Mouse (Mus musculus) C2C12 (cell line): ENCODE data around the gene Mthfr. TPM values are rescaled to one million over a fixed set of nuclear protein-coding genes. Genes with fewer than 3 reads are reported as not detected.

Experiments used
- H3K27me3 ChIP-seq: one replicate; pipeline ENCODE4 v1.6.1; 2011; ENCODE audit not compliant: control insufficient read depth, insufficient read depth, insufficient read length
- H3K36me3 ChIP-seq: one replicate; pipeline ENCODE4 v1.6.1; 2011; ENCODE audit not compliant: control insufficient read depth, insufficient read depth
- H3K4me3 ChIP-seq: one replicate; pipeline ENCODE4 v1.5.1; 2011; ENCODE audit warnings: mild to moderate bottlenecking, control low read depth; ENCODE audit not compliant: poor library complexity, insufficient read depth, severe bottlenecking
- H3K79me2 ChIP-seq: one replicate; pipeline ENCODE4 v1.6.1; 2011; ENCODE audit not compliant: control insufficient read depth, insufficient read depth
- H3K79me3 ChIP-seq: one replicate; pipeline ENCODE4 v1.6.1; 2011; ENCODE audit warnings: low read depth, control low read depth
- H3ac ChIP-seq: one replicate; pipeline ENCODE3; 2011; ENCODE audit warnings: low read depth; ENCODE audit not compliant: control insufficient read depth, insufficient read length
- CEBPB ChIP-seq: IDR thresholded peaks from one replicate; pipeline ENCODE4 v1.6.1; 2011; ENCODE audit warnings: low read depth, mild to moderate bottlenecking, control low read depth, moderate library complexity
- CTCF ChIP-seq: IDR thresholded peaks from one replicate; pipeline ENCODE4 v1.5.1; 2011; ENCODE audit not compliant: control insufficient read depth, insufficient read depth, insufficient read length
- FOSL1 ChIP-seq: IDR thresholded peaks from one replicate; pipeline ENCODE4 v1.8.0; 2011; ENCODE audit warnings: mild to moderate bottlenecking, low read length; ENCODE audit not compliant: poor library complexity, insufficient read depth, severe bottlenecking
- MAX ChIP-seq: IDR thresholded peaks from one replicate; pipeline ENCODE4 v1.6.1; 2011; ENCODE audit warnings: mild to moderate bottlenecking, control low read depth
- MYOD1 ChIP-seq: IDR thresholded peaks from one replicate; pipeline ENCODE4 v1.6.1; 2011; ENCODE audit warnings: low read depth; ENCODE audit not compliant: control insufficient read depth, insufficient read length
- MYOG ChIP-seq: IDR thresholded peaks from one replicate; pipeline ENCODE4 v1.6.1; 2011; ENCODE audit not compliant: control insufficient read depth, insufficient read length; ENCODE audit errors: extremely low read depth
- USF1 ChIP-seq: IDR thresholded peaks from one replicate; pipeline ENCODE4 v1.6.1; 2011; ENCODE audit warnings: low read depth, mild to moderate bottlenecking, control low read depth, moderate library complexity
- polyA plus RNA-seq: library from polyadenylated mRNA; unstranded; fragments of >200 nt; fragmentation: generic; extraction: Trizol; gene quantifications from one replicate; pipeline ENCODE4 v1.2.1, GENCODE M21; 2012; ENCODE audit warnings: missing spikeins

The Mthfr gene
- polyA plus RNA-seq, 1 experiment, result 16.1 TPM

DNA sequence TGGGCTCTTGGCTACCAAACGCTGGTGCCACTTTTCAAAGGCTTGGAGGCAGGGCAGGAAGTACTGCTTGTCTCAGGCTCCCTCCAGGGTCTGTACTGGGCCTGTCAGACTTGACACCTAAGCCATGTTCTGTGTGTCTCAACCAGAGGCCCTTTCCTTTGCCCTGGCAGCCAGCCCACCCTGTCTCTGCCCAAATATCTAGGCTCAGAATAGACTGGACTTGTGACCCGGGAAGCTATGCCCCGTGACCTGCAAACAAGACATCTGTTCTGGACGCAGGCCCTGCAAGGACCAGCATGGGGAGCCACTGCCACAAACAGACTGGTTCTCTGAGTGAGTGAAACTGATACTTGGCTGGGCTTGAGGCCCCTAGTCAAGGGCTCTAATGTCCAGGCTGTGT lies 17.9 kb downstream of the Mthfr start:
- H3K4me3 ChIP-seq, result no peak overlapping the region
- no peaks in the 10 kb centered on the region for H3K79me2 ChIP-seq
- no peak overlapping the region for H3ac ChIP-seq
- no peaks in the 10 kb centered on the region for H3K79me3 ChIP-seq
- H3K36me3 ChIP-seq, result peaks cover 35% of the 10 kb centered on the region
- H3K27me3 ChIP-seq, result no peaks in the 10 kb centered on the region
- TF ChIP-seq CTCF, result no peak
- TF ChIP-seq MAX, result no peak
- no peak for TF ChIP-seq MYOD1
- no peak for TF ChIP-seq FOSL1
- TF ChIP-seq CEBPB, result no peak
- no peak for TF ChIP-seq MYOG
- TF ChIP-seq USF1, result no peak

GRCm38 (mm10) chr4:148057661-148058209 lies 18.9 kb downstream of the Mthfr start:
- Histone ChIP-seq H3K79me3 (no peaks in the 10 kb centered on the region), H3K27me3 (no peaks in the 10 kb centered on the region), H3ac (no peak overlapping the region), H3K36me3 (peaks cover 35% of the 10 kb centered on the region), H3K4me3 (no peak overlapping the region), H3K79me2 (no peaks in the 10 kb centered on the region)
- TF ChIP-seq MYOD1, result no peak
- TF ChIP-seq MAX, result no peak
- TF ChIP-seq CEBPB, result no peak
- no peak for TF ChIP-seq FOSL1
- TF ChIP-seq USF1, result no peak
- no peak for TF ChIP-seq CTCF
- TF ChIP-seq MYOG, result no peak

- H3K4me3 ChIP-seq, result no peak overlapping the region
- TF ChIP-seq CTCF (no peak), MYOD1 (no peak), CEBPB (no peak), FOSL1 (no peak), MAX (no peak), MYOG (no peak), USF1 (no peak)
- peaks cover 31% of the 10 kb centered on the region for H3K36me3 ChIP-seq
- H3ac ChIP-seq, result no peak overlapping the region
- H3K79me3 ChIP-seq, result no peaks in the 10 kb centered on the region
- H3K27me3 ChIP-seq, result no peaks in the 10 kb centered on the region
- H3K79me2 ChIP-seq, result no peaks in the 10 kb centered on the region
Measured at GRCm38 (mm10) chr4:148058218-148058819, 19.4 kb downstream of the Mthfr start.

GRCm38 (mm10) chr4:148058993-148059392 lies 20.1 kb downstream of the Mthfr start:
- H3ac ChIP-seq, result no peak overlapping the region
- H3K4me3 ChIP-seq, result no peak overlapping the region
- H3K79me3 ChIP-seq, result no peaks in the 10 kb centered on the region
- no peak for TF ChIP-seq USF1
- no peak for TF ChIP-seq FOSL1
- H3K79me2 ChIP-seq, result no peaks in the 10 kb centered on the region
- H3K36me3 ChIP-seq, result peaks cover 29% of the 10 kb centered on the region
- no peaks in the 10 kb centered on the region for H3K27me3 ChIP-seq

DNA sequence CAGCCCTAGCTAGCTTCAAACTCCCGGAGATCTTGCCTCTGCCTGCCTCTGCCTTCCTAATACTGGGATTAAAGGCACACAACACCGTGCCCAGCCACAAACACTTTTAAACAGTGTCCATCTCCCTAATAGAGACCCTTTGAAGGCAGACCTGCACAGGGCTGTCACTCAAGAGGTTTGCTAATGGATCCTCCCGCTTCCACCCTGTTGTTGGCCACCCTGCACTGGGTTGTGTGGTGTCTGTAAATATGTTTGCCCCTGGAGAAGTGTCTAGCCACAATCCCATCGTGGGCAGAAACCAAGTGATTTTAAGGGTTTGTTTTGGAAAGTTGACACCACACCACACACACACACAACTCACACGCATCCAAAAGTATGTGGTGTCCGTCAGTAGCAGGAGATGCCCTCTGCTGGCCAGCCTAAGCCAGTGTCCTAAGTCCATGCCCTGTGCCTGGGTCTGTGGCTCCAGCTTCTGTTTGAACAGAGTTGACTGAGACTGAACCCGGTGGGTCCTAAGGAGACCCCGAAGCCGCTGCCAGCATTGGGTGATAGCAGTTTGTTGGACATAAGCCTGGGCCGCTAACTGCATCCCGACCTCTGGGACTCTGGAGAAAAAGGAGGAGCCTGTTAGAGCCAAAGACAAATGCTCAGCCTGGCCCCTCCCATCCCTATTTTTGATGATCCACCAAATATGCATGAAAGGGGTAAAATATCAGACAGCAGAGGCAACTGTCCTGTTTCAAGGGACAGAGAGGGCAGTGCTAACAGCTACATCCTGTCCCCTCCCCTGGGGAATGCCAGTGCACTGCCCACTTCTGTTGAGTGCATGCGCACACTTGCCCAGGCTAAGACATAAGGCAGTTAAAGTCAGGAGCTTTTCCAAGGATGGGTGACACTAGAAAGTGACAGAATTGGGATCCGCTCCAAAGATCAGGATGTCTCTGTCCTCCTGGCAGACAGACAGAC lies 21.5 kb downstream of the Mthfr start:
- Histone ChIP-seq H3K79me3 (no peaks in the 10 kb centered on the region), H3ac (no peak overlapping the region), H3K4me3 (no peak overlapping the region), H3K79me2 (no peaks in the 10 kb centered on the region), H3K27me3 (no peaks in the 10 kb centered on the region), H3K36me3 (peaks cover 21% of the 10 kb centered on the region)
- TF ChIP-seq USF1, result no peak
- peak; percentile 86 for TF ChIP-seq CTCF
- no peak for TF ChIP-seq FOSL1

GRCm38 (mm10) chr4:148061086-148061480 lies 22.2 kb downstream of the Mthfr start:
- Histone ChIP-seq H3K36me3 (peaks cover 16% of the 10 kb centered on the region), H3K4me3 (no peak overlapping the region), H3K79me3 (no peaks in the 10 kb centered on the region), H3K79me2 (no peaks in the 10 kb centered on the region), H3ac (no peak overlapping the region), H3K27me3 (no peaks in the 10 kb centered on the region)
- TF ChIP-seq FOSL1 (no peak), USF1 (no peak), MAX (no peak), CTCF (no peak), MYOD1 (no peak)
